Mouse (Mus musculus) right cerebral cortex, postnatal 36 days (tissue): Measurements from ENCODE around the gene 1110017D15Rik.

Source experiments
- DNase-seq, 2 experiments: peaks; one replicate each; pipeline ENCODE4 v3.0.0; 2022; ENCODE audit warnings: low spot score in 2 of 2, mixed read lengths in 1 of 2

The 1110017D15Rik gene

GRCm38 (mm10) chr4:41517233-41517632 lies at the start of gene 1110017D15Rik:
Gene 1110017D15Rik (minus strand): TSS chr4:41517333.
- DNase-seq = no peak

DNA sequence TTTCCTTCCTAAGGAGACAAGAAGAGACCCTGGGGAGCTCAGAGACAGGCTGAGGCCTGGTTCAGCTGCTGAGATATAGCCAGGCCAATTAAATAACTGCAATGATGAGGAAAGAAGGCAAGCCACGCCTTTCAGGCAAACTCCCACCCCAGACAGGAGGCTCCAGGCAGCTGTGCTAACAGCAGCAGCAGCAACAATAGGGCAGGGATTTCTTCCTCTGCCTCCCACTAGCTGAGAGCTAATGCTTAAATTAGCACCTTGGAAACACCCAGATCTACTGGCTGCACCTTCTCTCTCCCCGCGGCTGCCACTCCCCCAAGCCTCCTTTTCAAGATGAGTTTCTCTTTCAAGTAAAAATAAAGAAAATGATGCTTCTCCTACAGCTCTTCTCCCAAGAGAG lies 49.0 kb upstream of the 1110017D15Rik start:
- peak; percentile 44 to 52 for DNase-seq

DNA sequence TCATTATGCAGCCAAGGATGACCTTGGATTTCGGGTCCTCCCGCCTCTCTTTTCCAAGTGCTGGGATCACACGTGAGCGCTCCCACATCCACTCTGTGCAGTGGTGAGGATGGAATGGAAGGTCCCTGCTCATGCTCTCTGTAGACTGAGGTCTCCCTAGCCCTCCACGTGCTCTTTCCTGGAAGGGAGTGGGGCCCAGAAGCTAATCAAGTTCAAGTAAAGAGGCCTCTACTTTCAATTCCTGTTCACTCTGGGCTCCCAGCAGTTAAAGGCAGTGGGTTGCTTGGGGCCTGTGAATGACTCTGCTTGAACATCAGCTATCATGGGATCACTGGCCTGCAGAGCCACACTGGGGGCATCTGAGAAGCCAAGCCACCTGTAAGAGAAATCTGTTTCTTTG lies 46.2 kb upstream of the 1110017D15Rik start:
- DNase-seq = no peak

- DNase-seq = no peak
These were observed 40.0 kb upstream of the 1110017D15Rik start for GRCm38 (mm10) chr4:41557092-41557491.

DNA sequence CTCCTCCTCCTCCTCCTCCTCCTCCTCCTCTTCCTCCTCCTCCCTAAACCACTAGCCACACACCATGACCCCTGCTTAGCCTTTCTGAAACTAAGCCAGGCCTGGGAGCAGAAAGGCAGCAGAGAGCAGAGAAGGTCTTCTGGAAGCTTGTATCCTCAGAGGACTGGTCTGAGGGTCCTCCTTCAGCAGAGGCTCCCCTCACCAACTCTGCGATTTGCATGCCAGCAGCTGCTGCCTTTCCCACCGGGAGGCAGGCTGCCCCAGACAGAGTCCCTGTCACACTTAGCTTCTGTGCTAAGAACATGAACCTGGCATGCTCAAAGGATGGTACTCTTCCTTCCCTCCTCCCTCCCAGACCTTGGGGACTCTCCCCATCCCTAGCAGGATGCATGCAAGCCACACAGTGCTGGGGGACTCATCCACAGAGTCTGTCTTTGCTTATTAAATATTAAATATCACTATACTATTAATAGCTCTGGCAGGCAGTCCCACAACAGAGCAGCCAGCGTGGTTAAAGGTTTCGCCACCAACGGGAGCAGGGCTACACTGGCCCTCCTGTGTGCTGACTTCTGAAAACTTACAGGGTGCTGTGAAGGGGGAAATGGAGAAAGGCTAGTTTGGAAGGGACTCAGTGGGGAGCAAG lies 39.3 kb upstream of the 1110017D15Rik start:
- DNase-seq = no peak

DNA sequence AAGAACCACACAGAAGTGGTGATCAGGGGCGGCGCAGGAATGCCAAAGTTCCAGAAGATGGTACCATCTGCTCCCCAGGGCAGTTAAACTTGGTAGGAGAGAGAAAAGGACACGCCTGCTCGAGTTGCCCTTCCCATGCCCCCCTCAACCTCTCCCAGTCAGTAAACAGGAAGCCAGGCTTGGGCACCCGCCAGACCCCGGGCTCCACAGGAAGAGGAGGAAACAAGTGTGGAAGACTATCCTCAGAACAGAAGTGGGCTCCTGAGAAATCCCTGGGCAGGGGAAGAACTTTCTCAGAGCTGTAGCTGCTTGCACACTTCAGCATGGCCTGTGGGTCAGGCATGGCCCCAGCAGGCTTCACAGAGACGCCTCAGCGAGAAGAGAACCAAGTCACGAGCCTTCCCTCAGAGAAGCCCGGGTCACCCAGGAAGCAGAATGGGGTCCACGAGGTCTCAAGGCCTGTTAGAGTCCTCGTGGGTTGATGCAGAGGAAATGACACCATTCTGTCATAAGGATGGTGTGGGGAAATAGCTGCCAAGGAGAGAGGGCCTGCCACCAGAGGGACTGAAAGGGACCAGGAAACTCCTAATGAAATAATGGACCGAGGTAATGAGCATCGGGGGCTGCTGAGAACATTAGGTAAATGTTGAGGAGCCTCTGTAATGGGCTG lies 38.0 kb upstream of the 1110017D15Rik start:
- DNase-seq = no peak

GRCm38 (mm10) chr4:41553116-41553515 lies 36.0 kb upstream of the 1110017D15Rik start:
- no peak for DNase-seq

DNA sequence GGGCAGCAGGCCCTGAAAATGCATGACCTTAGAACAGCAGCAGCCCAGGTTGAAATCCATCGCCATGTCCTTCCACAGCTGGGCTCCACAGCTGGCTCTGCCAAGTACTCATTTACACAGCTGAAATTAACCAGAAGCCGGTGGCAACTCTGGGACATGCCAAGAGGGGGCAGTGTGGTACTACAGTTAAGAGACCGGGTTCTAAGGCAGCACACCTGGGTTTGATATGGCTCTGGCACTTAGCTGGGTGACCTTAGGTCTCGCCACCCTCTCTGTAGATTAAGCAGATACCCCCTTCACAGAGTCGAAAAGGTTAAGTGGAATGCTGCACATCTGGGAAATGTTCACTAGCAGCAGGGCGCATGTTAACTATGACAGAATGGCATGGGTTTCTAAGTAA lies 35.4 kb upstream of the 1110017D15Rik start:
- DNase-seq = peak; percentile 47 to 65

DNA sequence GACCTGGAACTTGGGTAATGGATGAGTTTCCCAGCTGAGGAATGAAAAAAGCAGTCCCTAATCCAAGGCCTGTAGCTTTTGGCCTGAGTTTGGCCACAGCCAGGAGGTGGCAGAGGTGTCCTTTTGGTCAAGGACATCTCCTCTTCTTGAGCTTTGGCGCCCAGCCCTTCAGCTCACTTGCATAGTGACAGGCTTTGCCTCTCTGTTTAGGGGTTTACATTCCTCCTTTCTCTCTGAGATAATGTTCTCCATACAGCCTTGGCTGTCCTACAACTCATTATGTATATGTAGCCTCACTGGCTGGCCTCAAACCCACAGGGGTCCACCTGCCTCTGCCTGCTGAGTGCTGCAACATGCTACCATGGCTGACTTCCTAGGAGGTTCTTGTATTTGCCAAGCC lies 30.0 kb upstream of the 1110017D15Rik start:
- no peak for DNase-seq

DNA sequence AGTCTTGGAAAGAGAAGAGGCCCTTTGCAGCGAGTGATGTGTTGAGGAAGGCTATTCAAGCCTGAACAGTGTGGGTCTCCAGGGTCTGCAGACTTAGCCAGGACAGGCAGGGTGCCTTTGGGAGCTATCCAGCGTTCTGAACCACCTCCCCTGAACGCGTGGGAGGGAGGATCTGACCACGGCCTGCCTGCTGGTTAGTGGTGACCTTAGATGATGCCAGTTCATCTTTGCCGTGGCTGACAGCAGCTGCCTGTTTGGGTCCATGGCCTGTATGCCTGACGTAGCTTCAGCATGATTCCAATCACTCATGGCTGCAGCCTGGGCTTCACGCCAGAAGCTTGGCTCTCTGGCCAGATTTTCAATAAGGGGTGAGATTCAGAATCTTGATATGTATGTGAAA lies 28.9 kb upstream of the 1110017D15Rik start:
- no peak for DNase-seq

DNA sequence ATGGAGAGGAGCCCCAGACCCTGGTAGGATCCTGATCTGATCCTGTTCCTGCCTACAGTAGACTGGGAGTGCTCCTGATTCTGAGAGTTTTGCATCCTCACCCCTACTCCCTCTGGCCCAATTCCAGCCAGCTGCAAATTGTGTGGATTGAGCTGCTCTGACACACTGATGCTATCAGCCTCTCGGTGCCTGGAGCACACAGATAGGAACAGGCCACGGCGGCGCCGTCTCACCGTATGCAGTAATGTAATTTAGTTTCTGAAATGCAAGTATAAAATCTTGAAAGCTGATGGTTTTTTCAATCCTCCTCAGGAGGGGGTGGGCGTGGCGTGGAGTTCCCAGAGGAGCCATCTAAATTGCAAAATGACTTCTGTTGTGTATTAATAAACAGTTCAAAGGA lies 25.0 kb upstream of the 1110017D15Rik start:
- DNase-seq = no peak

DNA sequence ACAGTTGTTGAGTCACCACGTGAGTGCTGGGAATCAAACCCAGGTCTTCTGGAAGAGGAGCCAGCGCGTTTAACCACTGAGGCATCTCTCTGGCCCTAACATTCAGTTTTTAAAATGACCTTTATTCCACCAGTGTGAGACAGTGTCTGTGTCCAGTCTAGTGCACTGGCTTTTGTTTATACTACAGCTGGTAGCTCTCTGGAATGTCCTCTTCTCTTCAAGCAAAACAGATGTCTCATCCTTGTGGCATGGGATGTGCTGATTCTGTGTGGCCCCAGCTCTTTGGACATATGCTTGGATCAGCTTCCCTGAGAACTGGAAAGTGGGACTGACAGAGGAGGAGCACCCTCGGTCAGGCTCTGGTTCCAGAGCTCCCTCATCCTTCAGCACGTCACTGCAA lies 17.7 kb upstream of the 1110017D15Rik start:
- no peak for DNase-seq

GRCm38 (mm10) chr4:41532420-41532819 lies 15.3 kb upstream of the 1110017D15Rik start:
- no peak for DNase-seq

DNA sequence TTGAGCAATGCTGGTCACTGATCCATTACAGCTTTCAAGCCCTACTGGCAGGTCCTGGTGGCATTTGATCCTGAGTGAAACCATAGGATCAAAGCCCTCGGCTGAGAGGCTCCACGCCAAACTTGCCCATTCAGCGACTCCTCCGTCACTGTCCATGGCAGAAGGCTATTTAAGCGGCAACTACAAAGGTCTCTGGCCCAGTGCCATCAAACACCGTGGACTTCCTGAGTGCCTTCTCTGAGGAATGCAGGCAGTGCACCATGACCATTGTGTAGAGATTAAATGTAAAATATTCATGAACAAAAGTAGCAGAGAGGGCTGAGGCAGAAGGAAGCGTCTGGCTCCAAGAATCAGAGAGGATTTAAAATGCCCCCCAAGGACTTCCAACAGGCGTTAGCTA lies 10.9 kb upstream of the 1110017D15Rik start:
- no peak for DNase-seq

DNA sequence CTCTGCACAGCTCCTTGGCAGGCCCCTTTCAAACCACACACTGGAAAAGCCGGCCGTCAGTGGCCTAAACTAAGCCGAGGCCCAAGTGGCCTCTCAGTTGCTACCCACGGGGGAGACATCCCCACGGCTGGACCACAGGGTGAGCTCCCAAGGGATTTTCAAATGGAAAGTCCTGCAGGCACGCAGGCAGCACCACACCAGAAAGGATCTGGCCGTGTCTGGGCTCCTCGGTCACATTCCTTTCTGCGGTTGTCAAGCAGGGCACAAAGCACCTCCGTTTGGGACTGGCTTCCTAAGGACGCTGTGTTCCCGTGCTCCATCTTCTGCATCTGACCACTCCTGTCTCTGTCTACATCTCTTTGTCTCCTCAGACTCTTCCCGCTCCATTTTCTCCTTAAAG lies 9.9 kb upstream of the 1110017D15Rik start:
- no peak for DNase-seq

- no peak for DNase-seq
These were observed 9.4 kb upstream of the 1110017D15Rik start for GRCm38 (mm10) chr4:41526553-41526952.

DNA sequence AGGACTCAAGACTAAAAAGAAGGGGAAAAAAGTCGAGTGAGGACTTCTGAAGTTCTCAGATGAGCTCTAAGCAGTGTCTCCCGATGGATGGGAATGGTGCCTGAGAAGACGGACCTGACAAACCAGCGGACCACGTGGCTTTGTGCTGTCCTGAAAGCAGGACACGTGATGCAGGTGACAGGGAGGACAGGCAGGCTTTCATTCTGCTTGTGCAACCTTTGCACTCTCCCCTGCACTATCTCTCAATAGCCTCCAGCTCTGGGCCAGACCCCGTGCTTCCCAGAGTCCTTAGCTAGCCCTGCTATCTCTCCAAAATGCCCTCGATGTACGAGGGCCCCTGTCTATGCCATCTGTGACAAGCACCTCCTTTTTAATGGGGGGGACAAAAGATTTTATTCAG lies 7.7 kb upstream of the 1110017D15Rik start:
- DNase-seq = no peak

GRCm38 (mm10) chr4:41523839-41524238 lies 6.7 kb upstream of the 1110017D15Rik start:
- DNase-seq = no peak

DNA sequence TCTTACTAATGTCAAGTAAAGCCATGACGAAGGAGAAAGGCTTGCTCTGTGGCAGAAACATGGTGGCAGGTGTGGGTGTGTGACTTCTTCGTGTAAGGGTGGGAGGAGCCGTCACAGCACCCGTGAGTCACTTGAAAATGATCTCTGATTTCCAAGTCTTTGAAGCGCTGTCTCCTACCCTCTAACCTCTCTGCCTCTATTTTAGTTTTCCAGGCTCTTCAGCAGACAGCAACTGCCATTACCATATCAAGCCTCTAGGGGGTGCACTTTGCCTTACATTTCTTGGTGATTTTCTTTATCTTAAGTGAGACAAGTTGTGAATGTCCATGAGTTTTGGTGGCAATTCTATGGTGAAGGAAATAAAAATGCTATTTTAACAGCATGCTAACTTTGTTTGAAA lies 5.7 kb upstream of the 1110017D15Rik start:
- DNase-seq = no peak

GRCm38 (mm10) chr4:41522136-41522535 lies 5.0 kb upstream of the 1110017D15Rik start:
- no peak for DNase-seq

GRCm38 (mm10) chr4:41520641-41521040 lies 3.5 kb upstream of the 1110017D15Rik start:
- DNase-seq = no peak

- DNase-seq = no peak
These were observed 2.1 kb upstream of the 1110017D15Rik start for GRCm38 (mm10) chr4:41519195-41519594.

GRCm38 (mm10) chr4:41518349-41518748 lies 1.2 kb upstream of the 1110017D15Rik start:
- no peak for DNase-seq

DNA sequence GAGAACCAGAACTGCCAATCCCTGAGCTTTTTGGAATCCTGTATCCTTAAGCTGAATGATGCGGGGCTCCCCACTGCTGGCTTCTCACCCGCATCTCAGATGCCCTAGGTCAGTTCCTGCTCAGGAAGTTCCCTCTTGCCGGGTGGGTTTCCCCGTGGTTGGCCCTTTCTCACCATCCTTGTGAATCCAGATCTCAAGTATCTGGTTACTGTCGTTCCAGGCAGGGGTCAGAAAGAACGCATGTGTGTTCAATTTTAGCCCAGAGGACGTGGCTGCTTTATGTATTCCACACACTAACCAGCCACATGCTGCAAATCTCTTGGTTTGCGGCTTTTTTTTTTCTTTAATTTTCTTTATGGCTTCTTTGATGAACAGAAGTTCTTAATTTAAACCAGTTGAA lies 3.4 kb downstream of the 1110017D15Rik start:
- DNase-seq = no peak
